Comparison of ENCODE assay signal across 13 mouse cellular contexts in the genomic region with DNA sequence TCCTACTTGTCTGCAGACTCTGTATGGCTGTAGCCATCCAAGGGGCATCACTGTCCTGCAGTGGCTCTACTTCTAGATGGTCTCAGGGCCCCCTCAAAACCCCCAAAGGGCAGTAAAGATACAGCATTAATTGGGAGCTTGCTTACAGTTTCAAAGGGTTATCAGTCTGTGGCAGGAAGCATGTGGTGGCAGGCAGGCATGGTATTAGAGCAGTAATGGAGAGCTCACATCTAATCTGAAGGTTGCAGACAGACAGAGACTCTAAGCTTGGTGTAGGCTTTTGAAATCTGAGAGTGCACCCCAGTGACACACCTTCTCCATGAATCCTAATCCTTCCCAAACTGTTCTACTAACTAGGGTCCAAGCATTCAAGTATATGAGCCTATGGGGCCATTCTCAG.
"Had no signal": no experiment of that assay in that cellular context is flagged by ENCODE, and none has a peak within 500 bp of the region (broad histone marks: within the 10 kb centered on the region; RNA-seq: fewer than 3 reads in every experiment).

No protein-coding gene starts in this region.

- DNase-seq: kidney, adult 18-20 months; kidney, postnatal 10 days; kidney, postnatal 4 days; lung, adult 2 months; thymus, adult 18-20 months; thymus, postnatal 14 days had no signal

- H3K4me2 ChIP-seq: intestine, embryonic 15.5 days; limb, embryonic 15.5 days; midbrain, embryonic 15.5 days; neural tube, embryonic 12.5 days had no signal

- H3K4me1 ChIP-seq: intestine, embryonic 15.5 days; limb, embryonic 15.5 days; midbrain, embryonic 15.5 days; neural tube, embryonic 12.5 days had no signal

- H3K9me3 ChIP-seq: intestine, embryonic 15.5 days; limb, embryonic 15.5 days; midbrain, embryonic 15.5 days; neural tube, embryonic 12.5 days had no signal

- H3K9ac ChIP-seq: intestine, embryonic 15.5 days; limb, embryonic 15.5 days; midbrain, embryonic 15.5 days; neural tube, embryonic 12.5 days had no signal

- H3K27me3 ChIP-seq: intestine, embryonic 15.5 days; limb, embryonic 15.5 days; midbrain, embryonic 15.5 days; neural tube, embryonic 12.5 days had no signal

- H3K27ac ChIP-seq: intestine, embryonic 15.5 days; layer of hippocampus, adult 2 months; limb, embryonic 15.5 days; macrophage; midbrain, embryonic 15.5 days; neural tube, embryonic 12.5 days had no signal

- ATAC-seq: intestine, embryonic 15.5 days; lung, postnatal 0 days; midbrain, embryonic 15.5 days had no signal

- H3K4me3 ChIP-seq: intestine, embryonic 15.5 days; layer of hippocampus, adult 2 months; limb, embryonic 15.5 days; midbrain, embryonic 15.5 days; neural tube, embryonic 12.5 days had no signal

- H3K36me3 ChIP-seq: intestine, embryonic 15.5 days; limb, embryonic 15.5 days; midbrain, embryonic 15.5 days; neural tube, embryonic 12.5 days had no signal
